Mouse (Mus musculus) right cerebral cortex, postnatal 4 days (tissue): ENCODE data around the gene Ppm1f.
"Not testable (repeated sequence)": the region's sequence is repeated elsewhere in the genome, so short reads cannot be mapped to it uniquely, and the experiment has no call there.

Experiments
- DNase-seq: peaks from one replicate; pipeline ENCODE4 v3.0.0-alpha.2; 2022

The Ppm1f gene

DNA sequence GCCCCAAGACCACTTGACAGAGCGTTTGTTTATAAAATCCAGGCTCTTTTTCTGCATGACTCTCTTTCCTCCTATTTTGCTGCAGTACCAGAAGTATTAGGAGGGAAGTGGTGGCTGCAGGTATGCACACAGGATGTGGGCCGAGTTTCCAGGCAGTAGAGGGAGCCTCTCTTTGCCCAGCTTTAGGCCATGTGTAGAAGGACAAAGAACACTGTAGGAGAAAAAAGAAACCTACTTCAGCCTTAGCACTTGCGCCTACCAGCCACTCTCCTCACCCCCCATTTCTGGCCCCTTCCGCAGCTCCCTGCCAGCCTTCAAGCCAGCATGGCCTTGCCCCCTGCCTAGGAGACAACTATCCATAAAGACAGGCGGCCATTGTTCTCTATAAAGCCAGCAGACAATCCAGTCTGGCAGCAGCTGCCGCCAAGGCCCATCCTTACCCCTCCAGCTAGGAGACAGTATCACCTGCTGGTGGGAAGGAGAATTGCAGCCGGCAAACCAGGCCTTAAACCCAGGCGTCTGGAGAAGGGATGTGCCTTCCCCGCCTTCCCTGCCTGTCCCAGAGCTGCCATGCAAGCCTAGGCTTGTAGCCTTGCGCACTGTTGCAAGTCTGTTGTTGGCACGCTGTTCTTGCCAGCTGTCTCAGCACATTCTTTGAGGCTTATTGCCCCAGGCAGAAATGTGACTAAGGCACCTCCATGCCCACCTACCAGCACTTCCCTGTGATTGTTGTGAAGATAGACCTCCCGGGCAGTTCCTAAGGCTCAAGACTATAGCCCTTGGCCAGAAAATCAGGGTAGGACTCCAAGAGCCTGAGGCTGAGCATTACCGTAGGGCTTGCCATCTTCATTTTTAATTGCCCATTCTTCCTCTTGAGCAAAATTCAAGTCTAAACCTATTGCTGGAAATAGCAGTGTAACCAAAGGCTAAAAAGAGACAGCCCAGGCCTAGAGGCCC is 15.7 kb downstream of the Ppm1f start:
- peak; percentile 65 for DNase-seq

DNA sequence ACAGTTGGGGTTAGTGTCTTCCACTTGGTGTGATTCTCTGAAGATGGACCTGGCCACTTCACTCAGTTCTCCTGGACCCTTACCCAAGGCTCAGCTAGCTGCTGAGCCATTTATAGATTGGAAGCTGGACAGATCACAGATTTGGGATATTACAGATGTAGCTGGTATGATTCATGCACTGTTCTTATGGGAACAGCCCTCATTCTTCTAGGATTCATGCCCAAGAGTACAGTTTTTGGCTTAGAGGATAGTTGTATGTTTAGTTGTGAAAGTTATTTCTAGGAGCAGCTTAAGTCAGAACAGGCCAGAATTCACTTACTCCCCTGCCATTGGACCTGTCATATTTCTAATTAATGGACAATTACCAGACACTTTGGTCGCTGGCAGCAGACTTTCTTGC is 17.2 kb downstream of the Ppm1f start:
- DNase-seq = no peak

DNA sequence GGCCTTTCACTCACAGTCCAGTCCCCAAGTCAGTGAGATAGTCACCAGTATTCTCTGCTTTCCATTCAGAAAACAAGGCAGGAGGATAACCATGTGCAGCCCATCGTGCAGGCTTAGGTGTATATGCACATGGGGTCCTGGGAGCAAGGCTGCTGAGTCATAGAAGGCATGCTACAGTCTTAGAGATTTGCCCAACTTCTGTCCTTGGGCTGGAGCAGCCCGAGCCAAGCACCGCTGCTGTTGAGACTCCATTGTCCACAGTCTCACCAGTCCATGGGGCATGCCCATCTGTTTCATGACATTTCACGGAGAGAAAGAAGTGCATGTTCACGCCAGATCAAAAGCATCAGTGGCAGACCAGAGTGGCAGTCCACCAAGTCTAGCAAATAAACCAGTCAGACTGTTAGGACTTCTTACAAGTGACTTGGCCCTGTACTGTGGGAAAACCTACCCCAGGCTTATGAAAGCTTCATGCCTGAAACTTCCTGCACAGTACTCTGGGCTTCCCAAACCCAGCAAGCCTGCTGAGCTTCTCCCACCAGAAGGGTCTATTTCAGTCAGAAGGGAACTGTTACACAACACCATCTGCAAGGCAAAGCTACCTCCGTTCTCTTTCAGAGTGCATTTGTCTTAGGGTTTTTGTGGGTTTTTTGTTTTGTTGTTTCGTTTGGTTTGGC is 22.3 kb downstream of the Ppm1f start:
- DNase-seq = no peak

DNA sequence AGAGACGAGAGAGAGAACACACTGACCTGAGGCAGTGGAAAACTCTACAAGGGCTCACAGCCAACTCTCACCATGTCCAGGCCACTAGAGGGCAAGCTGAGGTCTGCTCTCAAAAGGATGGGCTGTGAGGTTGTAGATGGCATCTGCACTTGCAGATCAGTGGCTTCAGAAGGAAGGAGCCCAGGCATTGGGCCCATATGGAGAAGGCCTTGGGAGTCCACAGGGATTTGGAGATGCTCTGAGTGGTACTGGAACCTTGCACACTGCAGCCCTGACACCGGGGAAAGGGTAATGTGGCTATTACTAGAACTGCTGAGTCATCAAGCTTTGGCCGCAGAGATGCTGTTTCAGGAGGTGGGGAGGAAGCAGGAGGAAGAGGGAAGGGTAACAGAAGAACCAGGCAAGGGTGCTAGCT is 24.8 kb downstream of the Ppm1f start:
- no peak for DNase-seq

DNA sequence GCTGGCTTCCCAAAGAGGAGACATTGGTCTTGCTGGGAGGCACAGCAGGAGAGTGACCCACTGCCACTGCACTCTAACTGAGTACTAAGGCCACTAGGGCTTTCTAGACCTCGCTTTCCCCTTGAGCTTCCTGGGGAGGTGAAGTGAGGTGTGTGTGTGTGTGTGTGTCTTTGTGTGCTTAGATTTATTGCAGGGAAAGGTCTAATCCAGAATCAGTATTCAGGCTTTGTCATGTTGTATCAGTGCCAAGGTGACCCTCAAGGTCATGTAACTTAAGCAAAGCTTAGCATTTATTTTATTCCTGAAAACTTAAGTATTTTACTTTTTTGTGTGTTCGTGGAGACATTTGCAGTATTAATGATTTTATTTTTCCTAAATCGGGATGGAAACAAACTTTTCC is 28.2 kb downstream of the Ppm1f start:
- no peak for DNase-seq

DNA sequence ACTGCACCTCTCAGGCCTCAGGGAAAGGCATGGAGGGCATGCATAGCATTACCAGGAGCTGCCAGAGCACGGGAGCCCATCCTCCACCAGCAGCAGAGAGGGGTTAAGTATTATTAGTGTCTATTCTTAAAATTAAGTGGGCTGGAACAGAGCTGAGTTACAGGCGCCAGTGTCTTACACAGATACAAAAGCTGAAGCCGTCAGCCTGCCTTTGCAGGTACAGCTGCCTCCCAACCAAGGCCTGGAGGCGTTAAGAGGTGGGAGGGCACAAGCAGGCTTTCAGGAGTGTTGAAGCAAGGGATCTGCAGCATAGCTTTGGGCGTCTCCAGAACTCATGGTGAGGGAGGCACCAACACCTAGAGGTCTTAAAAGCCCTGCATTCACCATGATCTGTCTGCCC is 30.3 kb downstream of the Ppm1f start:
- no peak for DNase-seq

DNA sequence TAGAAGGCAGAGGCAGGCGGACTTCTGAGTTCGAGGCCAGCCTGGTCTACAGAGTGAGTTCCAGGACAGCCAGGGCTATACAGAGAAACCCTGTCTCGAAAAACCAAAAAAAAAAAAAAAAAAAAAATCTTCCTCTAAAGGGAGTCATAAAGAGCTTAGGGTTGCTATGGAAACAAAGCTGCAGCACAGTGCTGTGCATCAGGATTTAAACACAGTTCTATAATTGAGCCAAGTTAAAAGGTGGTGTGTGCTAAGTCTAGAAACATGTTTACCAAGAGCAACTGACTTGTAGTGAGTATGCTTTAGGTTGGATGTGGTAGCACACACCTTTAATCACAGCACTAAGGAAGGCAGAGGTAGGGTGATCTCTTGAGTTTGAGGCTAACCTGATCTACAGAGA is 32.6 kb downstream of the Ppm1f start:
- not testable (repeated sequence) for DNase-seq

DNA sequence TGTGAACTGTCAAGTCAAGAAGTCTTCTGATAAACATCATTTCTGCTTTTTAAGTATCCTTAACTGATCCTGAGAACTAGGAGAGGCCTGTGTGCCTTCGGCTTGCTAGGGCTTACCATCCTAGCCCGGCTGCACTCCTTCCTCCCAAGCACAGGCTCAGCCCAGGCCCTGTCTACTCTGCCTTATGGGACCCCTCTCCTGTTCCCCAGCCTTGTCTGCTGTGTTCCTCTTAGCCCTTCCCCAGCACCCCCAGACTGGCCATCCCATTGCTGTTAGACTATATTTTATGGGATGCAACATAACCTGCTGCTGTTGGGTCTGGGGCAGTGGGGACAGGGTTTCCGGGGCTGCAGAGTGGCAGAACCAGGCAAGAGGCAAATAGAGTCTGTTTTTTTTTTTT is 34.1 kb downstream of the Ppm1f start:
- no peak for DNase-seq

DNA sequence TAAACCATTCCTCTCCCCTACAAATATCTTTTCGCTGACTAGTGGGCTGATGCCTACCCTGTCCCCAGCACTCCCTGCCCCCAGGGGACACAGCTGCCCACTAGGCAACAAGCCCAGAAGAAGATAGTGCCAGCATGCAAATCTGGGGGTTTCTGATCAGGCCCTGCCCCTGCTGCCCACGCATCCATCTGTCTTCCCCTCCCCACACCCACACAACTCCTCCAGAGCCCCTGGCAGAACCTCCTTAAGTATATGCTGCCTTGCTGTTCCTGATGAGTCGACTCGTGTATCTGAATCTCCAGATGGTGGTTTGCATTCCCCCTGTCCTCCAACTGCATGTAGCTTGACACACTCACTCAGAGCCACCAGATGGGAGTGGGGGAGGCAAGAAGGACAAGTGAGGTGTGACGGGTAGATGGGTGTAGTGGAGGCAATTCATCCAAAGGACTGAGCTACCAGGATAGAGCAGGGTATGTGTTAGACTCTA is 34.6 kb downstream of the Ppm1f start:
- peak; percentile 44 for DNase-seq

DNA sequence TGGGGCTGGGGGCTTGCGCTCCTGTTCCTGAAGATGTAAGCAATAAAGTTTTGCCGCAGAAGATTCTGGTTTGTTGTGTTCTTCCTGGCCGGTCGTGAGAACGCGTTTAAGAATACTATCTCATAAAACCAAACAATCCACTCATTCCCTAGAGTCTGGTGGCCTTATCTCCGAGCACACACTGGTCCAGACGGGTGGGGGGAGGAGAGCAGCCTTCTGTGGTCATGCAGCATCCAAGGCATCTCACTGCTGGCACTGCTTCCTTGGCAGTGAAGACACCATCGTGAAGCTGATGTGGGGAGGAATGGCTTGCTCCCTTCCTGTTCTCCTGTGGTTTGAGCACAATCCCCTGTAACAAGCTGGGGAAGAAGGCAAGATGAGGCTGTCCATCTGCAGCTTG is 43.3 kb downstream of the Ppm1f start:
- no peak for DNase-seq

DNA sequence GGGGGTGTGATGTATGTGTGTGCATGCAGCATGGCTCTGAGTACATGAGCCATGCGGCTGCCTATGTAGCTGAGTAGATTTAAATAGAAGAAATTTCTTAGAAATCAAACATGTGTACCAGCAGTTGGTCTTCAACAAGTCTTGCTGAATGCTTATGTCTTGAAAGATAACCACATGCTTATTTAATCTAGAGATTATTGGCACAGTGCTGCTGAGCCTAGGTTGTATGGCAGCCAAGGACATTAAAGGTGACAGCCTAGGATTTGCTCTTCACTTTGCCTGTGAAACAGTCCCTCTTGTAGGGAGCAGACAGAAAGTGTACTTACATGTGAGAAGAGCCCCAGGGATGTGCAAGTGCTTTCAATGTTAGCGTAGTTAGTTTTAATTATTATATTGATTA is 44.8 kb downstream of the Ppm1f start:
- no peak for DNase-seq

DNA sequence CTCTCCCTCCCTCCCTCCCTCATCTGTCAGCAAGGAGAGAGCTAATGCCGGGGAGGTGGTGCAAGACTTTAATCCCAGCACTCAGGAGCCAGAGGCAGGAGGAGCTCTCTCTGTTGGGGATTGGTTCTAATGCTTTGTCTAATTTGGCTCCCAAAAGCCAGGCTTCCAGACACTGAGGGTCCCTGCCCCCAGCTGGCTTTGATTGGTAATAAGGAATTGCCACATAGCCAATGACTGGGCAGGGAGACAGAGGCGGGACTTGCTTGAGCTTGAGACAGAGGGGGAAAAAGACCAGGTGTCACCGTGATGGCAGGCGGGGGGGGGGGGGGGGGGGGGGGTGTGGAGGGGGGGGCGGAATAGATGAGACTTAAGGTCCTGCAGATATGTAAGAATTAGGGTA is 62.3 kb downstream of the Ppm1f start:
- DNase-seq = no peak

DNA sequence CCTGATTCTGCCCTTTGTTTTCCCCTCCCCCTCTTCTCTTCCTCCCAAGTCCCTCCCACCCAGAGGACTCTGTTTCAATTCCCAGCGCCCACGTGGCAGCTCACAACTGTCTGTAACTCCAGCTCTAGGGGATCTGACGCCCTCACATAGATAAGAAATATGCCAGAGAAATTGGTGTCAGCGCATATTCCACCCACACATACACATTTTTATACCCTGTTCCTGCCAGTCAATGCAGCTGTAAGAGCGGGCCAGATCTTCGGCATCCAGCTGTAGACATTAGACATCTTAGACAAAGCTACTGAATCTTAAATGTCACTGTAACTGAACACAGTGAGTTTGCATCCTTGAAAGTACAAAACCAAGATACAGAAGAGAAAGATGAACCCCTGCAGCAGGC is 63.6 kb downstream of the Ppm1f start:
- DNase-seq = no peak

DNA sequence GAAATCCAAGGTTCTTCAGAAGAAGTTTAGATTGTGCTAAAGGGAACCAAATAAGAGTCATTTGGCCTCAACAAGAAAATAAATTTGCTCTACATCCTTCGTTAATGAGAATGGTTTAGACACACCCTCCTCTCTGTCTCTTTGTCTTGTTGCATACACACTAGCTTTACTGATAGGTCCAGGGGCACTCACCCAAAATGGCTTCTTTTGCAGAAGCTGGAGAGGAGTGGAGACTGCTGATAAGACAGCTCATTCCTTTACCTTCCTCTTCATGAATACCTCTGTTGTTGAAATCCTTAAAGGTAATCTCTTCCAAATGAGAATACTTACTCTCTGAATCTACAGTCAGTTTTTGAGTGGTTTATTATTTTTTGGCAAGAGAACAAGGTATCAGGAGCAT is 68.9 kb downstream of the Ppm1f start:
- no peak for DNase-seq

DNA sequence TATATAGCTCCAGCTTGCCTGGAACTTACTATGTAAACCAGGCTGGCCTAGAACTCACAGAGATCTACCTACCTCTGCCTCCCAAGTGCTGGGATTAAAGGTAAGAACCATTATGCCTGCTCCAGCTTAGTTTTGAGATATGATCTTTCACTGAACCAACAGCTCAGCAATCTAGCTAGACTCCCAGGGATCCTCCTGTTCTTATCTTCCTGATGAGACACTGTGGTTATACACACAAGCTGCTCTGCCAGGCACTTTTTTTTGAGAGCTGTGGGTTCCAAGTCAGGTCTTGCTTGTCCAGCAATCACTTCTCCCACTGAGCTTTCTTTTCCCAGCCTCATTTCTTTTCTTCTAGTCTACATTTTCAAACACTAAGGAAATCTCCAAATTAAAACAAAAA is 70.0 kb downstream of the Ppm1f start:
- no peak for DNase-seq
